Mouse (Mus musculus) liver, adult 2 months (tissue): ENCODE data around the gene Ror1.

ENCODE experiments used
- CTCF ChIP-seq: fragments of 200-500 bp; IDR thresholded peaks from 2 replicates; pipeline ENCODE4 v1.5.1; 2011; ENCODE audit warnings: low read depth, low read length, control low read depth
- POLR2A ChIP-seq: fragments of 200-500 bp; IDR thresholded peaks from 2 replicates; pipeline ENCODE4 v1.6.1; 2011; ENCODE audit warnings: low read length, control low read depth; ENCODE audit not compliant: insufficient read depth; ENCODE audit errors: extremely low read depth

- no peak for TF ChIP-seq POLR2A
- no peak for TF ChIP-seq CTCF
Observed at GRCm38 (mm10) chr4:100175594-100175993, 80.0 kb downstream of the Ror1 start.
